Mouse (Mus musculus): Measurements from ENCODE around the gene Alppl2. TPM values are rescaled to one million over a fixed set of nuclear protein-coding genes. Genes with fewer than 3 reads are reported as not detected.

Alppl2 gene
- total RNA-seq, 2 experiments from 2014 or later, result not detected

DNA sequence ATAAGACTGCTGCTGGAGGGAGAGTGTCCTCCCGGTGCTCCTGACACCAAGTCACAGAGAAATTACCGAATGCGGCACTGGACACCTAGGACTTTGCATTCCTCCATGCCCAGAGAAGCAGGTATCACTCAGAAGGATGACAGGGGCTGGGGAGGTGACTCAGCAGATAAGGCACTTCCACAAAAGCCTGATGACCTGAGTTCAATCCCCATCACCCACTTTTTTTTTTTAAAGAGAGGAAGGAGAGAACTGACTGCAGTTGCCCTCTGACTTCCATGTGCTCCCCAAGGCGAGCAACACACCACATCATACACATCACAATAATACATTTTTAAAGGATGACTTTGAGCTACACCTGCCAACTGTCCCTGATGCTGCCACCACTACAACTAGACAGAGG lies 32.7 kb downstream of the Alppl2 start:
- ATAC-seq (replicated peaks; ENCODE audit: low FRiP score, poor library complexity, severe bottlenecking), result 0 out of 2 replicates have a peak, but pooled peaks have one; percentile 30

DNA sequence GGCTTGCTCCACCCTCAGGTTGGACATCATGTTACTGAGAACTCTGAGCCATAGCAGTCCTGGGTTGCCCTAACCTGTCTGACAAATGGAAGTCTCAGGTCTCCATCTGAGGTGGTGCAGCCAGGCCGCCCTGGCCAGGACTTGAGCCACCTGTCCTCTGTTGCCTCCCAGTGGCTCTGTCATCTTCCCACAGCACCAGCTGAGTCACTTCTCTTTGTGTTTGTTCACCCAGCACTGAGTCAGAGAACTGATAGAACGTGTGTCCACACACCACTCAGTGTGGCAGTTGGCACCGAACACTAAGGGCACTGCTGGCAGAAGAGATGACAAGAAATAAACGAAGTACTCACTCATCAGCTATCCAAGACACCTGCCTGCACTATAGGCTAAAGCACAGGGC lies 38.4 kb downstream of the Alppl2 start:
- no peak for ATAC-seq (replicated peaks; ENCODE audit: low FRiP score, poor library complexity, severe bottlenecking)

DNA sequence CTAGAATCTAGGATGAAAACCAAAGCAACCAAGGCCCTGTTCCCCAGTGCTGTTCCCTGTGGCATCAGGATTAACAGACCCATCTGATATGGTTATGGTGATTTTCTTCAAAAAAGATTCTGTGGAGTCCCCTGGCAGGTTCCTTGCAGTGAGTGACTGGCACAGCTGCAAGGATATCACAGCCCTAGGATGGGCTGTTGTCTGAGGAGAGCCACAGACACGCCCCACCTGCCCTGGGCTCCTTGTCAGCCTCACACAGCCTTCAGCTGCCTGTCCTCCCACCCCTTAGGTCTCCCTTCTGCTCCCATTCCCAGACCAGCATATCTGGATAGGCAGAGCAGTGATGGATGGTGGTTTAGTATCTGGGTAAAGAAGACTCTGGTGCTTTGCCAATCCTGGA lies 39.0 kb downstream of the Alppl2 start:
- ATAC-seq (replicated peaks; ENCODE audit: low FRiP score, poor library complexity, severe bottlenecking), result no peak

DNA sequence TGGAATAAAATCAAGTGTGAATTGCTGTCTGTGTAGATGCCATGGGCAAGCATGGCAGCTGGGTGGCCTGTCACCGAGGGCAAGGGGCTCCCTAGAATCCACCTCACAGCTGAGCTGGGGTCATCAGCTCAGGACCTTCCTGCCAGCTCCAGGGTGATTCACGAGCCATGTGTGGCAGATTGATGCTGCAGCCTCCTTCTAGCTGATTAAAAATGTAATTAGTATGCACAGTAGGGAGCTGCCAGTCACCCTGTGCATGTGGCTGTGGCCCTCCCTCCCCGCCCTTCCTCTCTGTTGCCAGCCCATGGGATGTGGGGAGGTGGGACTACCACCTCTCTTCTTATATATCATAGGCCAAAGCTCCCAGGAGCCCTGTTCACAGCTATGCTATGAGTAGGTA lies 39.7 kb downstream of the Alppl2 start:
- ATAC-seq (replicated peaks; ENCODE audit: low FRiP score, poor library complexity, severe bottlenecking), result no peak

DNA sequence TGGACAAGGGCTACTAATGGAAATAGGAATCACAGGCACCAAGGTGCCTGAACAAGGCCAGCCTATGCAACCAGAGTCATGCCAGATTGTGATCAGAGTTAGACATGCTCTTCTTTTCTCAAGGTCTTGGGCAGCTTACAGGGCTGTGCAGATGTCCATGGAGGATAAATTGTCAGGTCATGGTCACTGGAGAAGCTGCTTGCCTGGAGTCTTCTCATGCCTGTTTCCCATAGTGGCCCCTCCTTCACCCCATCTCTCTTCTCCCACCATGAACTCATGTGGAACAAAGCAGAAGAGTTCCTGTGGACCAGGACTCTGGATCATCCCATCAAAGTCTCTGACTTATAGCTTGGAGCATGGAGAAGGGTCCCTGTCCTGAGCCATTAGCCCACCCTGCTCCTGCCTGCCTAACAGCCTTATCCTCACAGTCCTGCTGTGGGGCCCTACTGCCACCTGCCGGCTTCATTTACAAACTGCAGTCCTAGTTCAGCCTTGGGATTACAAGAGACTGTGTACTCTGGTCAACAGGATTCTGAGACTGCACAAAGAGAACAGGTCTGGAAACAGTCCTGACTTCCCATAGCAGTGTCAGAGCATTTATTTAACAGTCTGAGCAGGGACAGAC lies 47.8 kb downstream of the Alppl2 start:
- ATAC-seq (replicated peaks; ENCODE audit: low FRiP score, poor library complexity, severe bottlenecking), result 0 out of 2 replicates have a peak, but pooled peaks have one; percentile 44

DNA sequence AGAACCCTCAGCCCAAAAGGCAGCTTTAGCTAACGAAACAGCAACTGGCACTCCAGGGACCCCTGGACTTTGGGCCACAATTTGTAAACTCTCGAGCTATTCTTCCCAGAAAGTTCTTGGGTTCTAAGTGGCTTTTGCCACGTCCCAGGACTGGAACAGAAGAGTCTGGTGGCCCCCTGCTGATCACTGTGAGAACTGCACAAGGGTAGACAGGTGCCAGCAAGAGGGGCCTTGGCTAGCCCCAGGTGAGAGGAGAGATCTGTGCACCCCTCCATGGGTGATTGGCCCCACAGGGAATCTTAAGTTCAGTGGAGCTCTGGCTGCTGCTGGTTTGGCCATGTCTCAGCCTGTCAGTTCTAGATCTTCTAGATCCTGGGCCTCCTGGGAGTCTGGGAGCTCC lies 48.6 kb downstream of the Alppl2 start:
- no peak for ATAC-seq (replicated peaks; ENCODE audit: low FRiP score, poor library complexity, severe bottlenecking)

DNA sequence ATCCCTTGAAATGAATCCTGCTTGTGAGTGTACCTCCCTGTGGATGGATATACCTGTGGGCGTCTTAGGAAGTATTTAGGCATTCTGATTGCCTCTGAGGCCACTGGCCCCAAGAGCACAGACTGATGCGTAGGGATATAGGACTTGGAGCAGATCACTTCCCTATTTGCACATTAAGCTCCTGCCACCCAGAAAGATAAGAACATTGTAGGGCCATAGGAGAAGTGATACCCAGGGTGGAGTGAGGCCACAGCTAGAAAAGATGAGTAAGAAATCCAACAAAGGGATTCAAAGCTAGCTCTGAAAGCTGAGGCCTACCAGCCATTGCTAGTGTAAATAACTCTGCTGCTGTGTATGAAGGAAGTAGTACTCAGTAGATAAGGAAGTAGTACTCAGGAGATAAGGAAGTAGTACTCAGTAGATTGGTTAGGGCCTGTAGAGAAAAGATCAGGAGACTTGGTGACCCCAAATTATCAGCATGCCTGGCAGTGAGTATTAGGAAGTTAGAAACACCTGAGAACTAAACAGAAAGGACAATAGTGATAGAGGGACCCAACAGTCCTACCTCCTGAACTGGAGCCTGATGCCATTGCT lies 51.2 kb downstream of the Alppl2 start:
- ATAC-seq (replicated peaks; ENCODE audit: low FRiP score, poor library complexity, severe bottlenecking), result no peak

Other genes starting within 250 kb of the Alppl2 start
- not detected in 2 replicates for gene Alpi, start 11.7 kb upstream of the Alppl2 start, total RNA-seq (2015; ENCODE audit: low replicate concordance)
- not detected in 2 replicates for gene Alpi, start 11.7 kb upstream of the Alppl2 start, total RNA-seq (2017; ENCODE audit: low replicate concordance)
- gene Akp3, start 35.0 kb upstream of the Alppl2 start, total RNA-seq (2015; ENCODE audit: low replicate concordance), result not detected in 2 replicates
- not detected in 2 replicates for gene Akp3, start 35.0 kb upstream of the Alppl2 start, total RNA-seq (2017; ENCODE audit: low replicate concordance)
- not detected in 2 replicates for gene Ecel1, start 66.6 kb upstream of the Alppl2 start, total RNA-seq (2015; ENCODE audit: low replicate concordance)
- gene Ecel1, start 66.6 kb upstream of the Alppl2 start, total RNA-seq (2017; ENCODE audit: low replicate concordance), result not detected in 2 replicates
- gene Prss56, start 93.4 kb upstream of the Alppl2 start, total RNA-seq (2015; ENCODE audit: low replicate concordance), result not detected in 2 replicates
- not detected in 2 replicates for gene Prss56, start 93.4 kb upstream of the Alppl2 start, total RNA-seq (2017; ENCODE audit: low replicate concordance)
- gene Chrnd, start 100.7 kb upstream of the Alppl2 start, total RNA-seq (2015; ENCODE audit: low replicate concordance), result not detected in 2 replicates
- gene Chrnd, start 100.7 kb upstream of the Alppl2 start, total RNA-seq (2017; ENCODE audit: low replicate concordance), result not detected in 2 replicates
- gene Chrng, start 114.7 kb upstream of the Alppl2 start, total RNA-seq (2015; ENCODE audit: low replicate concordance), result not detected in 2 replicates
- gene Chrng, start 114.7 kb upstream of the Alppl2 start, total RNA-seq (2017; ENCODE audit: low replicate concordance), result not detected in 2 replicates
- 37.8 and 49.9 TPM in 2 replicates for gene Eif4e2, start 124.0 kb upstream of the Alppl2 start, total RNA-seq (2015; ENCODE audit: low replicate concordance)
- gene Eif4e2, start 124.0 kb upstream of the Alppl2 start, total RNA-seq (2017; ENCODE audit: low replicate concordance), result 22.8 and 29.3 TPM in 2 replicates
- gene Efhd1, start 174.4 kb upstream of the Alppl2 start, total RNA-seq (2015; ENCODE audit: low replicate concordance), result not detected in 2 replicates
- gene Efhd1, start 174.4 kb upstream of the Alppl2 start, total RNA-seq (2017; ENCODE audit: low replicate concordance), result 1.8 TPM in 1 of 2 replicates, not detected in the other
- 84.0 and 90.5 TPM in 2 replicates for gene Gigyf2, start 237.1 kb upstream of the Alppl2 start, total RNA-seq (2015; ENCODE audit: low replicate concordance)
- 159 and 162 TPM in 2 replicates for gene Gigyf2, start 237.1 kb upstream of the Alppl2 start, total RNA-seq (2017; ENCODE audit: low replicate concordance)